Mouse (Mus musculus) left cerebral cortex, postnatal 14 days (tissue): Measurements from ENCODE around the gene Astl. TPM values are rescaled to one million over a fixed set of nuclear protein-coding genes. Genes with fewer than 3 reads are reported as not detected.

ENCODE experiments used
- DNase-seq, 2 experiments: peaks; one replicate each; pipeline ENCODE4 v3.0.0; 2021 to 2022; ENCODE audit warnings: low spot score in 2 of 2, mixed read lengths in 1 of 2
- intact Hi-C: fragments of 180-260 bp; cut with DNase I; formaldehyde crosslinking; loops from one replicate; pipeline ENCODE4 v1.15.1; 2025
- total RNA-seq, 2 experiments: library from RNA; stranded (reverse); gene quantifications; 2 replicates each; pipeline ENCODE4 v1.2.3; 2021

Astl gene
- total RNA-seq, 2 experiments from 2014 or later, result not detected

GRCm38 (mm10) chr2:127390352-127390751 is 51.9 kb downstream of the Astl start:
- DNase-seq, result no peak
- intact Hi-C loops, result no loop called here

GRCm38 (mm10) chr2:127390846-127391245 is 52.4 kb downstream of the Astl start:
- no peak for DNase-seq
- intact Hi-C loops, result no loop called here

- no peak for DNase-seq
- intact Hi-C loops, result no loop called here
These were observed 52.9 kb downstream of the Astl start for GRCm38 (mm10) chr2:127391323-127391722.

- intact Hi-C loops, result no loop called here
These were observed 56.2 kb downstream of the Astl start for GRCm38 (mm10) chr2:127394606-127395161.

GRCm38 (mm10) chr2:127398738-127399137 is 60.3 kb downstream of the Astl start:
- no peak for DNase-seq
- intact Hi-C loops, result no loop called here

More at GRCm38 (mm10) chr2:127394606-127395161, 56.2 kb downstream of the Astl start:
- no peak for DNase-seq

Other genes starting within 250 kb of the Astl start
- gene Ncaph, start 204.7 kb upstream of the Astl start, total RNA-seq, result 1 to 10 TPM; 3.7 to 4.2 TPM
- 1 to 10 TPM; 3.3 to 4.4 TPM for gene Itpripl1, start 195.2 kb upstream of the Astl start, total RNA-seq
- under 1 TPM; 0.33 to 0.36 TPM for gene 1810024B03Rik, start 130.4 kb upstream of the Astl start, total RNA-seq
- 10 to 100 TPM; 73.1 to 81.4 TPM for gene Snrnp200, start 130.3 kb upstream of the Astl start, total RNA-seq
- 10 to 100 TPM; 74.7 to 75.6 TPM for gene Ciao1, start 90.8 kb upstream of the Astl start, total RNA-seq
- gene Tmem127, start 90.7 kb upstream of the Astl start, total RNA-seq, result 100 to 1,000 TPM in 1 of 2 experiments, 10 to 100 TPM in 1; 99.7 to 105 TPM
- gene Stard7, start 68.4 kb upstream of the Astl start, total RNA-seq, result 100 to 1,000 TPM; 156 to 174 TPM
- 1 to 10 TPM; 2.8 to 4.1 TPM for gene Dusp2, start 2.5 kb upstream of the Astl start, total RNA-seq
- under 1 TPM; 0.42 to 0.46 TPM for gene Adra2b, start 24.6 kb downstream of the Astl start, total RNA-seq
- gene Gpat2, start 86.6 kb downstream of the Astl start, total RNA-seq, result under 1 TPM; 0.22 to 0.25 TPM
- gene Fahd2a, start 105.9 kb downstream of the Astl start, total RNA-seq, result 10 to 100 TPM; 16.7 to 17.6 TPM
- gene Kcnip3, start 183.5 kb downstream of the Astl start, total RNA-seq, result 10 to 100 TPM; 81.4 to 96.2 TPM
- under 1 TPM; 0.08 to 0.18 TPM for gene Prom2, start 202.8 kb downstream of the Astl start, total RNA-seq
- gene Zfp661, start 248.5 kb downstream of the Astl start, total RNA-seq, result 1 to 10 TPM; 7.4 to 7.7 TPM
- gene Mrps5, start 248.6 kb downstream of the Astl start, total RNA-seq, result 100 to 1,000 TPM in 1 of 2 experiments, 10 to 100 TPM in 1; 84.7 to 103 TPM